Comparison of ENCODE assay signal across 13 mouse cellular contexts in genomic region chr11:57952619-57953018, GRCm38 (mm10). TPM values are rescaled to one million over a fixed set of nuclear protein-coding genes. Genes with fewer than 3 reads are reported as not detected.
DNase-seq lines count a peak whose midpoint lies in the region; ATAC-seq lines count a peak whose summit lies in the region.
"Had no signal": no experiment of that assay in that cellular context is flagged by ENCODE, and none has a peak within 500 bp of the region (broad histone marks: within the 10 kb centered on the region; RNA-seq: fewer than 3 reads in every experiment).

No protein-coding gene starts in this region.

- no peaks in the 10 kb centered on the region for H3K9me3 ChIP-seq in heart, embryonic 11.5 days (replicated peaks; ENCODE audit: control insufficient read depth, low read length)
- H3K9me3 ChIP-seq in erythroblast, embryonic 14.5 days (ENCODE audit: control insufficient read depth, low read length), result no peaks in the 10 kb centered on the region
- H3K9me3 ChIP-seq in midbrain, embryonic 15.5 days, result no peaks in the 10 kb centered on the region
- H3K9me3 ChIP-seq: limb, embryonic 12.5 days had no signal

- H3K4me2 ChIP-seq in heart, embryonic 11.5 days, result no peak overlapping the region
- no peak overlapping the region for H3K4me2 ChIP-seq in midbrain, embryonic 15.5 days
- H3K4me2 ChIP-seq: limb, embryonic 12.5 days had no signal

- H3K27ac ChIP-seq in heart, embryonic 11.5 days (ENCODE audit: low read depth, low read length), result peak overlapping the region; percentile 31; the same call in 1 of the 2 replicates
- no peak overlapping the region for H3K27ac ChIP-seq in midbrain, embryonic 15.5 days
- H3K27ac ChIP-seq: gastrocnemius, adult 2 months; limb, embryonic 12.5 days; macrophage had no signal

- no peak overlapping the region for H3K9ac ChIP-seq in heart, embryonic 11.5 days (ENCODE audit: low read depth, low read length)
- no peak overlapping the region for H3K9ac ChIP-seq in midbrain, embryonic 15.5 days
- H3K9ac ChIP-seq: limb, embryonic 12.5 days had no signal

- H3K4me3 ChIP-seq in heart, embryonic 11.5 days (ENCODE audit: low read depth, low read length), result no peak overlapping the region
- peak overlapping the region; percentile 39 for H3K4me3 ChIP-seq in erythroblast, embryonic 14.5 days (replicated peaks)
- no peak overlapping the region for H3K4me3 ChIP-seq in midbrain, embryonic 15.5 days
- H3K4me3 ChIP-seq: gastrocnemius, adult 2 months; limb, embryonic 12.5 days; myocyte had no signal

- peak; percentile 72 for ATAC-seq in heart, embryonic 11.5 days (replicated peaks; ENCODE audit: insufficient number of reproducible peaks, low FRiP score, low TSS enrichment)
- ATAC-seq in monocyte, adult 5-6 weeks (replicated peaks; ENCODE audit: insufficient number of reproducible peaks, low FRiP score, low TSS enrichment, poor library complexity, severe bottlenecking), result peak; percentile 10; the same call in 1 of the 2 replicates
- ATAC-seq in midbrain, embryonic 15.5 days (replicated peaks), result no peak

- no peaks in the 10 kb centered on the region for H3K36me3 ChIP-seq in heart, embryonic 11.5 days (ENCODE audit: control insufficient read depth, insufficient read depth, low read length)
- peaks cover 5% of the 10 kb centered on the region for H3K36me3 ChIP-seq in erythroblast, embryonic 14.5 days (ENCODE audit: control insufficient read depth)
- no peaks in the 10 kb centered on the region for H3K36me3 ChIP-seq in midbrain, embryonic 15.5 days (replicated peaks)
- H3K36me3 ChIP-seq: limb, embryonic 12.5 days had no signal

- WGBS in heart, embryonic 11.5 days (ENCODE audit: insufficient replicate concordance), result 59% methylated on average over 3 of the region's 3 CpGs
- 66% methylated on average over 3 of the region's 3 CpGs for WGBS in midbrain, embryonic 15.5 days

- DNase-seq in heart, postnatal 4 days, result no peak
- DNase-seq in CD4-positive, CD25-positive, alpha-beta regulatory T cell, adult 2 months (ENCODE audit: low read depth, low spot score), result peak; percentile 80
- DNase-seq in adrenal gland, postnatal 4 days (ENCODE audit: low spot score in 2 of 2), result no peak
- DNase-seq in lung, postnatal 25 days (ENCODE audit: low spot score), result no peak
- DNase-seq: gastrocnemius, adult 2 months; right cerebral cortex, adult 18-20 months had no signal

- H3K4me1 ChIP-seq in heart, embryonic 11.5 days (ENCODE audit: control insufficient read depth, insufficient read depth, low read length), result peaks cover 7% of the 10 kb centered on the region
- H3K4me1 ChIP-seq in erythroblast, embryonic 14.5 days (ENCODE audit: control insufficient read depth), result peaks cover 77% of the 10 kb centered on the region
- H3K4me1 ChIP-seq in midbrain, embryonic 15.5 days, result no peaks in the 10 kb centered on the region
- H3K4me1 ChIP-seq: limb, embryonic 12.5 days had no signal

- H3K27me3 ChIP-seq in heart, embryonic 11.5 days (ENCODE audit: control insufficient read depth, insufficient read depth, low read length), result no peaks in the 10 kb centered on the region
- H3K27me3 ChIP-seq in erythroblast, embryonic 14.5 days (ENCODE audit: control insufficient read depth), result no peaks in the 10 kb centered on the region
- no peaks in the 10 kb centered on the region for H3K27me3 ChIP-seq in midbrain, embryonic 15.5 days (replicated peaks)
- H3K27me3 ChIP-seq: limb, embryonic 12.5 days had no signal

RNA-seq across cellular contexts. Expression of gene Larp1, which starts 56.2 kb away (rescaled TPM):
- polyA plus RNA-seq in heart, embryonic 11.5 days (2014; fragmentation: Nextera tagmentation; extraction: Ambion mirVana), result 16.9 and 19.5 TPM in 2 replicates
- total RNA-seq in heart, postnatal 4 days (2021), result 10 to 100 TPM; 69.6 to 69.9 TPM
- polyA plus RNA-seq in erythroblast, embryonic 14.5 days (2012), result 31.7 and 32.8 TPM in 2 replicates
- 26.3 to 50.9 TPM (median 33.5 TPM) in 3 replicates for total RNA-seq in monocyte, adult 5-6 weeks (2017)
- polyA plus RNA-seq in midbrain, embryonic 15.5 days (2015; fragmentation: Nextera tagmentation; extraction: Ambion mirVana), result 22.1 and 22.8 TPM in 2 replicates
- total RNA-seq in adrenal gland, postnatal 4 days (2021), result 100 to 1,000 TPM; 103 to 106 TPM
